Mouse (Mus musculus) left cerebral cortex, adult 8-10 months (tissue): ENCODE results near the gene Rai1. TPM values are rescaled to one million over a fixed set of nuclear protein-coding genes. Genes with fewer than 3 reads are reported as not detected.

Experiments used
- DNase-seq, 2 experiments: peaks; one replicate each; pipeline ENCODE4 v3.0.0; 2022; ENCODE audit warnings: low spot score in 2 of 2
- total RNA-seq, 4 experiments: library from RNA; stranded (reverse); gene quantifications; 2 replicates each; pipeline ENCODE4 v1.2.4; 2022

The Rai1 gene
- total RNA-seq, 4 experiments from 2014 or later, result 69.5 to 78.3 (median 71.5) TPM

GRCm38 (mm10) chr11:60162547-60162946 is 57.7 kb downstream of the Rai1 start:
- DNase-seq, result no peak

GRCm38 (mm10) chr11:60163362-60163761 is 58.5 kb downstream of the Rai1 start:
- no peak for DNase-seq

- no peak for DNase-seq
These were observed 59.6 kb downstream of the Rai1 start for GRCm38 (mm10) chr11:60164450-60164849.

DNA sequence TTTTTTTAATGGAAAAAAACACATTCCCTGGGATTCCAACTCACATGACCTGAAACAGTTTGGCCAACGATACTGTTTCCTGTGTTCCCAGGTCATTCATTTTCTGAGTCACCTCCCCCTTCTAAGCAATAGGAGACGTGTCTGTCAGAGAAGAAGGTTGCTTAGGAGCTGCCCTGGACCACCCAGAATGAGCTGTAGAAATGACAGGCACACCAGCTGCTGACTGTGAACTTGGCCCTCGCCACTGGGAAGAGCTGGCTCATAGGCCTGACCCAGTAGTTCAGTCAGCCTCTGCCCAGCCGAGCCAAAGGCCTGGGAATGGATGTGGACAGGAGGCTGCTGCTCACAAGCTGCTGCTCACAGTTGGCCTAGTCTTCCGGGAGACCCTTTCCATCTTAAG is 60.3 kb downstream of the Rai1 start:
- no peak for DNase-seq

- no peak for DNase-seq
These were observed 64.0 kb downstream of the Rai1 start for GRCm38 (mm10) chr11:60168780-60169179.

DNA sequence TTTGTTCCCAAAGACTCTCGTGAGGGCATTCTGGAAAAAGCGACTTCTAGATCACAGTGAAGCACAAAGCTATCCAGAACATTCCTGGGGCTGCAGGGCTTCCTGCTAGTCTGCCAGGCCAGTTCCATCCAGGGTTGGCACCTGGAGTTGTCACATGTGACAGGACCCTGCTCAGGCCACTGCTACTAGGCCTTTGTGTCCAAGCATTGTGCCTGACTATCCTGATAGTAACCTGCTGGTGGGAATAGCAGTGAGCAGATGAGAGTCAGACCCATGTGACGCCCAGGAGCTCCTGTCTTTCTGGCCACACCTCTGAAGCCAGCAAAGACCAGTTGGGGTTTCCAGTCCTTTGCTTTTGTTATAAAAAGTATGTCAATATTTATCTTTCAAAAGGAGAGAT is 67.3 kb downstream of the Rai1 start:
- no peak for DNase-seq

- DNase-seq, result no peak
These were observed 68.9 kb downstream of the Rai1 start for GRCm38 (mm10) chr11:60173606-60174184.

DNA sequence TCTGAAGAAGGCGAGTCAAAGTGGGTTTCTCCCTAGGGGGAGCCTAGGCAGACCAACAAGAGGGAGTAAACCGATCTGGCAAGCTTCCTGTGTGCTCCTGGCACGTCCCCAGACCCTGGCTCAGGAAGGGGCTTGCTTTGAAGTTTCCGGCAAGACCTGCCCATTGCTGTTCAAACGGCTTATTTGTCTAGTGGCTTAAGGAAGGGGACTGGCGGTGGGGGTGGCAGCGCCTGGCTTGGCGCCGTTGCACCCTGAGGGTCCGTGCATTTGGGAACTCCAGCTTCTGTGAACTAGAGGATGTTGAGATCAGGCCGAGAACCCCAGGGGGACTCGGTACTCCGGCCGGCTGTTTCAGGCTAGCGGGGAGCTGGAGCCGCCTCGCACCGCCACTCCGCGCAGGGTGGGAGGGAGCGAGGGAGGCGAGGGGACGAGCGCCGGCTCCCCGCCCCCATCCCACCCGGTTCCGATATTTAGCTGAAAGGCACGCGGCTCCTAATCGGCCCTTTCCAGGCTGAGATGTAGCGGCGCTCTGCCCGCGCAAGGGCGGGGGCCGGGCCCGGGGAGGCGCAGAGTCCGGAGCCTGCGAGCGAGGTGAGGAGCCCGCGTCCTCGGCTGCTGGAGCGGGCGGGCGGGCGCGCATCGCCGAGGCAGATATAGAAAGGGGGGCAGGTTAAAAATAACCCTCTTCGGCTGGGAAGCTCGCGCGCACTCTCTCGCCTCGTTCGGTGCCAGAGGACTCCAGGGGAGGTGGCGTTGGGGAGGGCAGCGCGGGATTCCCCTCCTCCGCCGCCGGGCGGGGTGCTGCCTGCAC is 70.8 kb downstream of the Rai1 start:
- peak; percentile 60 to 86 for DNase-seq

- DNase-seq, result peak; percentile 61 to 77
These were observed 71.6 kb downstream of the Rai1 start for GRCm38 (mm10) chr11:60176182-60176974.

GRCm38 (mm10) chr11:60176975-60177657 is 72.3 kb downstream of the Rai1 start:
- peak; percentile 65 to 67 for DNase-seq

DNA sequence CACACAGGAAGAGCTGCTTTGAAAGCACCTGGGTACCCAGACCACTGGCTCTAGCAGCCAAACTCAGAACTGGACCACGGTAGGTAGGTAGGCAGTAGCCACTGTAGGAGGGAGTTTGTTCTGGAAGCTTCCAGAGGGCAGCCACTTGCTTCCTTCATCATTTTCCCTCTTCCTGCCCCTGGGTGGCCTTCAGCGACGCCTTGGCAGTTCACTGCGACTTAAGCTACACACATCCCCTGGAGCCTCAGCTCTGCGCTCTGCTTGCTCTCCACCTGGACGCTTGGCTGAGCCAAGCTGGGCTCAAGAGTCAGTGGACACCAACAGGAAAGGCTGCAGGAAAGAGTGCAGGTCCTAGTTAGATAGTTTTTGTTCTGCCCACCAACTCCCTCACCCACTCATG is 73.2 kb downstream of the Rai1 start:
- no peak for DNase-seq

DNA sequence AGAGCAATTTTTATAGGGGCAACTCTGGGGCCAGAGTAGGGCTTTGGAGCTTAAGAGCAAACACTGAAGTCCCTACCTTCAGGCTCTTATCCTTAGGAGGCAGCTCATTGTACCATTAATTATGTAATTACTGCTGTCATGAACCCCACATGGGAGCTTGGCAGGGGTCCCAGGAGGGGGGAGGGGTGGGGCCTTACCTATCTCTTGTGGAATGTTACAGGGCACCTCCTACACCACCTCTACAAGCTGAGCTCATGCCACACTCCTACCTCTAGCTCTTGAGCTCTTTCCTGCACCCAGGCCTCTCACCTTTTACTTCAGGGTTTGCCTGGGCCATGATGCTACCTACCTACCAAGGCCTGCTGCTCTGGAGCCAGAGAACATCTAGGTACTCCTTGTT is 73.7 kb downstream of the Rai1 start:
- DNase-seq, result peak in 1 of 2 experiments; percentile 61

DNA sequence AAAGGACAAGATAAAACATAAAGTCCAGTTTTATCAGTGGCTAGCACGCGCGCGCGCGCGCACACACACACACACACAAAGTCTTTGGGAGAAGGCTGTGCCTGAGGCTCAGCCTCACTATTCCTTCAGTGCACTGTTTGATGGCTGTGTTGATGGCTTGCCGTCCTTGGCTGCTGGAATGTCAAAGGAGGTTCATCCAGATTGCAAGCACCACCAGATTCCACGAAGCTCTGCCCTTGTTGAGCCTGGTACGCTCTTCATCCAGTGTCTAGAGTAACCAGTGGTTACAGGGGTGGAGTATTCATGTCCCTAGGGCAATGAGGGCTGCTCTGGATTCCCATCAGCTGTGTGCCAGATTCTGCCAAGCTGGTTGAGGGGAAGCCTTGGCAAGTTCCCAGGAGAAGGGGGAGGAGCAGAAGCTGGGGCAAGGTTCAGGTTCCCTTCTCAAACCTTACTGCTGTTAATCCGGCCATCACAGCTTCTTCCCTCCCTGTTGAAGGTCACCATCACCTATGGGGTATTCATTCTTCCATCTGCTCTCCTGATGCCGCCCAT is 77.4 kb downstream of the Rai1 start:
- no peak for DNase-seq

DNA sequence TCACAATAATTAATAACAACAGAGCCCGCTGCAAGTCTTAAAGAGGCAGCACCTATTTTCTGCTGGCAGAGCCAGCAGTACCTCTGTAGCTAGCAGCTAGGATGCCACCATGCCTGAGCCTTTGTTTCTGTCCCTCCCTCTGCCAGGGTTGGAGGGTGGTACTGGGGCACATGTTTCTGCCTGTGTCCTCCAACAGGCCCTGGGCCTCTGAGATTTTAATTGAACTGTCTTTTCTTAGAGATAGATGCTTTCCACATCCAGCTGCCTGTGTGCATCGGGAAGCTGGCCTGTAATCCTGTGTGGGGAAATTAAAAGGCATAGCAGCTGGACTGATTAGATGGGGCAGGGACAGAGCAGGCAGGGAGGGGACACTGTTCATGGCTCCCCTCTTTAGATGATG is 77.9 kb downstream of the Rai1 start:
- no peak for DNase-seq

GRCm38 (mm10) chr11:60184346-60185325 is 79.8 kb downstream of the Rai1 start:
- peak in 1 of 2 experiments; percentile 69 for DNase-seq

GRCm38 (mm10) chr11:60185396-60186231 is 80.8 kb downstream of the Rai1 start:
- DNase-seq, result peak in 1 of 2 experiments; percentile 64

- no peak for DNase-seq
These were observed 82.3 kb downstream of the Rai1 start for GRCm38 (mm10) chr11:60187070-60187469.

- no peak for DNase-seq
These were observed 83.6 kb downstream of the Rai1 start for GRCm38 (mm10) chr11:60188275-60188853.
